Mouse (Mus musculus) hindbrain, postnatal 0 days (tissue): ENCODE data around the gene Pdk2. TPM values are rescaled to one million over a fixed set of nuclear protein-coding genes. Genes with fewer than 3 reads are reported as not detected.

ENCODE experiments used
- ATAC-seq: fragments of 200-750 bp; cut with Nextera tagmentation; 2 replicates; pipeline ENCODE4 v1.8.0; 2017; ENCODE audit warnings: mild to moderate bottlenecking, moderate TSS enrichment, moderate library complexity
- DNase-seq: peaks from one replicate; pipeline ENCODE4 v3.0.0-alpha.2; 2015; ENCODE audit warnings: low spot score
- H3K27ac ChIP-seq: fragments of 300-500 bp; sonication (generic); 2 replicates; pipeline ENCODE4 v1.5.1; 2014; ENCODE audit warnings: mild to moderate bottlenecking
- H3K27me3 ChIP-seq: fragments of 300-500 bp; sonication (generic); 2 replicates; pipeline ENCODE4 v1.6.1; 2014; ENCODE audit warnings: low read length, mixed read lengths; ENCODE audit not compliant: insufficient read depth
- H3K36me3 ChIP-seq: fragments of 300-500 bp; sonication (generic); 2 replicates; pipeline ENCODE4 v1.6.1; 2014; ENCODE audit warnings: low read length, mixed read lengths; ENCODE audit not compliant: insufficient read depth
- H3K4me1 ChIP-seq: fragments of 300-500 bp; sonication (generic); 2 replicates; pipeline ENCODE4 v1.6.1; 2014; ENCODE audit warnings: antibody characterized with exemption, low read length, mixed read lengths; ENCODE audit not compliant: insufficient read depth
- H3K4me2 ChIP-seq: fragments of 300-500 bp; sonication (generic); 2 replicates; pipeline ENCODE4 v1.6.1; 2014; ENCODE audit warnings: low read depth, mild to moderate bottlenecking, low read length, moderate library complexity, mixed read lengths
- H3K4me3 ChIP-seq: fragments of 300-500 bp; sonication (generic); 2 replicates; pipeline ENCODE4 v1.5.1; 2014; ENCODE audit warnings: low read length
- H3K9ac ChIP-seq: fragments of 300-500 bp; sonication (generic); replicated peaks from 2 replicates; pipeline ENCODE4 v1.6.1; 2014; ENCODE audit warnings: mild to moderate bottlenecking, low read length, moderate library complexity, mixed read lengths
- H3K9me3 ChIP-seq: fragments of 300-500 bp; sonication (generic); 2 replicates; pipeline ENCODE4 v1.6.1; 2016; ENCODE audit warnings: low read length, mixed read lengths
- CTCF ChIP-seq: IDR thresholded peaks from 2 replicates; pipeline ENCODE4 v1.5.1; 2016; ENCODE audit warnings: antibody characterized with exemption, control low read depth, low read depth
- WGBS: fragments of 180-500 bp; shearing (Covaris S2); extraction: QIAGEN DNeasy Blood & Tissue Kit; methylation state at CpG from one replicate; pipeline ENCODE4 v1.1.7; 2014; 5-methylcytosine and 5-hydroxymethylcytosine counted together
- polyA plus RNA-seq: library from polyadenylated mRNA; unstranded; fragments of >200 nt; fragmentation: Nextera tagmentation; extraction: Ambion mirVana; gene quantifications from 2 replicates; pipeline ENCODE4 v1.2.1, GENCODE M21; 2015
- total RNA-seq: library from RNA; depleted of rRNA; stranded (reverse); fragments of >200 nt; gene quantifications from 2 replicates; pipeline ENCODE4 v1.2.3, GENCODE M21; 2014; rRNA removed

Gene Pdk2
- total and polyA plus RNA-seq, 2 experiments from 2014 or later, result 25.0 to 49.0 TPM

DNA sequence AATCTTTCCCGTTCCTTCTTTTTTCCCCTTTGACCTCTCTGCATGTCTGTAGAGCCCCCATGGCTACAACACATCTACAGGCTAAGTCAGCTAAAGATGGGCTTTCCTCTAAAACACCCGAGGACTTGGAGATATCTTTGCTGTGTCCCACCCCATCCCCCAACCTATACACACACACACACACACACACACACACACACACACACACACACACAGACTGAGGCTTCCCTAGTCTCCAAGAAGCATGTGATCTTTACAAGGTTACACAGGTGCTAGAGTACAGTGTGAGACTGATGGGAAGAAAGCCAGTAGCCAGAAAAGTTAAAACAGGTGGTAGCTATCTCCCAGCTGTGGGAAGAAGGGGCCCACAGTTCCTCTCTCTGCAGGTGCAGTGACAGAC is 54.7 kb downstream of the Pdk2 start:
- H3K27ac ChIP-seq, result no peak overlapping the region
- ATAC-seq, result no peak
- H3K9ac ChIP-seq, result no peak overlapping the region
- WGBS, result 54% methylated on average over 2 of the region's 2 CpGs
- peaks cover 23% of the 10 kb centered on the region for H3K4me1 ChIP-seq
- H3K4me3 ChIP-seq, result no peak overlapping the region
- no peak overlapping the region for H3K4me2 ChIP-seq
- DNase-seq, result no peak
- H3K36me3 ChIP-seq, result no peaks in the 10 kb centered on the region
- no peak for TF ChIP-seq CTCF
- no peaks in the 10 kb centered on the region for H3K9me3 ChIP-seq
- no peaks in the 10 kb centered on the region for H3K27me3 ChIP-seq

DNA sequence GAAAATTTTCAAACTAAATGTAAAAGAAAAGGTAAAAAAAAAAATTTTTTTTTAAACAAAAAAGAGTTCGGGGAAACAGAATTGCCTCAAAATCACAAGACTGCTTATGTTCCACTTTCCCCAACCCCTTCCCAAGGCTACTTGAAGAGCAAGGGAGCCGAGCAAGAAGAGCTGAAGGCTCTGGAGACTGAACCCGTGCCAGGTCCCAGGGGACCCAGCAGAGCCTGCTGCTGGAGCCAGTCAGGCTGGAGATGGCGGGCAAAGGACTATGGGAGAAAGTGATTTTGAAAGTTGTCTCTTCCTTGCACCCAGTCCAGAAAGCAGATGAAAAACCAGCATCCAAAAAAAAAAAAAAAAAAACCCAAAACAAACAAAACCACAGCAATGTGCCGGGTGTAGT is 55.3 kb downstream of the Pdk2 start:
- ATAC-seq (no peak), DNase-seq (no peak)
- no peak overlapping the region for H3K9ac ChIP-seq
- no peaks in the 10 kb centered on the region for H3K36me3 ChIP-seq
- no peaks in the 10 kb centered on the region for H3K27me3 ChIP-seq
- H3K9me3 ChIP-seq, result no peaks in the 10 kb centered on the region
- no peak overlapping the region for H3K27ac ChIP-seq
- H3K4me1 ChIP-seq, result peaks cover 23% of the 10 kb centered on the region
- no peak for TF ChIP-seq CTCF
- H3K4me3 ChIP-seq, result no peak overlapping the region
- 77% methylated on average over 5 of the region's 5 CpGs for WGBS
- no peak overlapping the region for H3K4me2 ChIP-seq

DNA sequence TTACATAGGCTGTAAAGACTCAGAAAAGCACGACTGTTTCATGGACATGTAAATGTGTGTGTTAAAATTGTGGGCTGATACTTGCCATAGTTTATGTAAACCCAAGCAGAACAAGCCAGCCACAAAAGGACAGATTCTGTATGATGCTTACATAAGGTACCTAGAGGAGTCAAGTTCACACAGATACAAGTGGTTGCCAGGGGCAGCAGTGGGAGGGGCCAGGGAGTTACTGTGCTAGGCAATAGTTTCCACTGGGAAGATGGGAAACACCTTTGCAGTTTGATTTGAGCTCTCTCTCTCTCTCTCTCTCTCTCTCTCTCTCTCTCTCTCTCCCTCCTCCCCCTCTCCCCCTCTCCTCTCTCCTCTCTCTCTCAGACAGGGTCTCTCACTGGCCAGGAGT is 56.0 kb downstream of the Pdk2 start:
- no peak for ATAC-seq
- H3K9me3 ChIP-seq, result no peaks in the 10 kb centered on the region
- no peak overlapping the region for H3K4me2 ChIP-seq
- H3K4me3 ChIP-seq, result no peak overlapping the region
- WGBS, result 45% methylated on average over 1 of the region's 1 CpGs
- TF ChIP-seq CTCF, result no peak
- H3K27ac ChIP-seq, result no peak overlapping the region
- H3K9ac ChIP-seq, result no peak overlapping the region
- H3K36me3 ChIP-seq, result no peaks in the 10 kb centered on the region
- peaks cover 19% of the 10 kb centered on the region for H3K4me1 ChIP-seq
- DNase-seq, result no peak
- no peaks in the 10 kb centered on the region for H3K27me3 ChIP-seq

DNA sequence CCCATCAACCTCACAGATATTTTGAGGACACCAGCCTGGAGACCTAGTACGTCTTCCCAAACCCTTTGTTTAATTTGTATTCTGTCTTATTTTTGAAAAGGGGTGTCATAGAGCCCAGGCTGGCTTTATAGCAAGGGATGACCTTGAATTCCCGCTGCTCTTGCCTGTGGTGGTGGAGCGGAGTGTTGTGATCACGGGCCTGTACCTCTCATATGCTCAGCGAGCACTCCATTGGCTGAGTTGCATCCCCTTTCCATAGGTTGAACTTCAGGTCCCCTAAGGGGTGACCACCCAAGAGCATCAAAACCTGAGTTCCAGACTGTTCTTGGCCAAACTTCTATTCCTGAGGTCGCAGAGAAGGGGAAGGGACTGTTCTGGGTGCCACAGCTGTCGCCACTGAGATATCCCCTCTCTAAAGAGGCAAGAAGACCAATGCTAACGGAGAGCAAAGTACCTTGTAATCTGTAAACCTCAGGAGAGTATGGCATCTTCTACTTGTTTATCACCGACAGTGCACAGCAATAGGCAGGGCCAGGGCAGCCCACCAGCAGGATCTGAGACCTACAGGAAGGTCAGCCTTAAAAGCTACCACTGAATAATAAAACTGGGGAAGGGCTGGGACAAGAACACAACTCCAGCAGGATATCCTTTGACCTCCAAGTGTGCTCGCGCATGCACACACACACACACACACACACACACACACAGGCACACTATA is 61.5 kb downstream of the Pdk2 start:
- H3K27ac ChIP-seq, result peak overlapping the region; percentile 54
- H3K9ac ChIP-seq, result peak overlapping the region; percentile 50; the same call in 1 of the 2 replicates
- peaks cover 7% of the 10 kb centered on the region; the same call in 1 of the 2 replicates for H3K4me1 ChIP-seq
- WGBS, result 73% methylated on average over 11 of the region's 11 CpGs
- no peaks in the 10 kb centered on the region for H3K36me3 ChIP-seq
- no peak; the same call in 1 of the 2 replicates for ATAC-seq
- no peaks in the 10 kb centered on the region for H3K27me3 ChIP-seq
- TF ChIP-seq CTCF, result no peak
- peak overlapping the region; percentile 50 for H3K4me2 ChIP-seq
- DNase-seq, result no peak
- H3K9me3 ChIP-seq, result no peaks in the 10 kb centered on the region
- H3K4me3 ChIP-seq, result peak overlapping the region; percentile 18; the same call in 1 of the 2 replicates

DNA sequence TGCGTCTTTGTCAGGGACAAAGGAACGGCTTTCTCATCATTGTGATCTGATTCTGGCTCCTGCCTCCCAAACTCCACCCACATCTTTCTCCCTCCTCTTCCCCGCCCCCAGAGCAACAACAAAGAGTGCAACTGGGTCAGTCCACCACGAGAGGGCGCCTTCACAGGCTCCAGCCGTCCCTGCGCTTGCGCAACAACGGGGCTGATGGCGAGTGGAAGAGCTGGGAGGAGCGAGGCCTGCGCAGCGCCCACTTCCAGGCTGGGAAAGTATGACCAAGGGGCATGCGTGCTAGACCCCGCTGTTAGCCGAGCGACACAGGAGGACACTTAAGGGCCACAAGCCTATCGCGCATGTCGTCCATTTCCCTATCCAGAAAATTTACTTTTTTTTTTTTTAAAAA is 62.2 kb downstream of the Pdk2 start:
- Histone ChIP-seq H3K4me1 (peaks cover 7% of the 10 kb centered on the region; the same call in 1 of the 2 replicates), H3K27ac (peak overlapping the region; percentile 87), H3K9me3 (no peaks in the 10 kb centered on the region), H3K27me3 (no peaks in the 10 kb centered on the region), H3K9ac (peak overlapping the region; percentile 50), H3K4me2 (peak overlapping the region; percentile 50), H3K4me3 (peak overlapping the region; percentile 18), H3K36me3 (no peaks in the 10 kb centered on the region)
- TF ChIP-seq CTCF, result peak; percentile 99
- DNase-seq, result peak; percentile 98
- WGBS, result under 1% methylated on average over 20 of the region's 20 CpGs
- ATAC-seq, result peak; percentile 96

DNA sequence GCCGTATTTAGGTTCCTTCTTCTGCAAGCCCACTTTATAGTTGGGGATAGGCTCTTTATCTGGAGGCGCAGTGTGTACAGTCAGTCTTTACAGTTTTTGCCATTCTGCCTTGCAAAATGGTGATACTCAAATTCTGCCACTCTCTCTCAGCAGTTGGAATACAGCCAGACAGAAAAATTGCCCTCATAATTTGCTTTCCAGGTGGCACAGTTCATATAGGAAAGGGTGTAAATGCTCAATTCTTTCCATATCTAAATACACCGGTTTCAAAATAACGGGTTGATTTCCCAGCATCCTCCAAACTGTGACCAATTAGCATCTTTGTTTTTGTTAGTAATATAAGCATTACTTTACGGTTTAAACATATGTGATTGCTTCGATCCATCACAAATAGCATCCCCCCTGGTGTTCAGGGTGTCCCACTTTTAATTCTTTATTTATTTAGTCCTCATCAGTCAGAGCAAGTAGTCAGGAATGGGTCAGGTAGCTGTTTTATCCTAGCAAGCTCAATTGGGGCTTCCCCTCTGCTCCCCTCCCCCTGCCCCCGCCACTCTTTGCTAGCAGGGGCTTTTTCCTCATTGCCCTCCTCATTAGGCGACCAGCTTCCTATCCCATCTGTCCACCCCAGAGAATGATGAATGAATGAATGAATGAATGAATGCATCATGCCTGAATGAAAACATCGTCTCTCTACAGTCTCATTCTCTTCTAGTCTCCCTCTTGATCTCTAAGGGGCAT is 62.8 kb downstream of the Pdk2 start:
- H3K27me3 ChIP-seq, result no peaks in the 10 kb centered on the region
- ATAC-seq (peak; percentile 65), DNase-seq (peak; percentile 53)
- H3K27ac ChIP-seq, result peak overlapping the region; percentile 87
- peak overlapping the region; percentile 50 for H3K4me2 ChIP-seq
- no peaks in the 10 kb centered on the region for H3K9me3 ChIP-seq
- TF ChIP-seq CTCF, result no peak
- H3K9ac ChIP-seq, result peak overlapping the region; percentile 50
- H3K4me1 ChIP-seq, result peaks cover 7% of the 10 kb centered on the region; the same call in 1 of the 2 replicates
- H3K4me3 ChIP-seq, result peak overlapping the region; percentile 15
- no peaks in the 10 kb centered on the region for H3K36me3 ChIP-seq
- WGBS, result 33% methylated on average over 9 of the region's 9 CpGs

Other genes starting within 250 kb of the Pdk2 start
- 48.3 and 53.0 TPM in 2 replicates for gene Col1a1, start 105.1 kb downstream of the Pdk2 start, total RNA-seq
- gene Col1a1, start 105.1 kb downstream of the Pdk2 start, polyA plus RNA-seq, result 56.5 and 73.3 TPM in 2 replicates
- gene Hils1, start 73.8 kb downstream of the Pdk2 start, total RNA-seq, result not detected in 2 replicates
- not detected in 2 replicates for gene Hils1, start 73.8 kb downstream of the Pdk2 start, polyA plus RNA-seq
- gene Sgca, start 65.0 kb downstream of the Pdk2 start, total RNA-seq, result 0.36 and 0.52 TPM in 2 replicates
- gene Sgca, start 65.0 kb downstream of the Pdk2 start, polyA plus RNA-seq, result 0.26 and 0.28 TPM in 2 replicates
- 170 and 190 TPM in 2 replicates for gene Ppp1r9b, start 50.3 kb downstream of the Pdk2 start, total RNA-seq
- 18.8 and 19.4 TPM in 2 replicates for gene Ppp1r9b, start 50.3 kb downstream of the Pdk2 start, polyA plus RNA-seq
- gene Samd14, start 31.5 kb downstream of the Pdk2 start, total RNA-seq, result 216 and 223 TPM in 2 replicates
- gene Samd14, start 31.5 kb downstream of the Pdk2 start, polyA plus RNA-seq, result 128 and 137 TPM in 2 replicates
- 55.4 and 68.8 TPM in 2 replicates for gene Itga3, start 35.4 kb upstream of the Pdk2 start, total RNA-seq
- gene Itga3, start 35.4 kb upstream of the Pdk2 start, polyA plus RNA-seq, result 13.2 and 14.4 TPM in 2 replicates
- gene Dlx3, start 78.8 kb upstream of the Pdk2 start, total RNA-seq, result 0.18 and 0.37 TPM in 2 replicates
- gene Dlx3, start 78.8 kb upstream of the Pdk2 start, polyA plus RNA-seq, result 0.23 and 0.28 TPM in 2 replicates
- 0.52 and 0.68 TPM in 2 replicates for gene Dlx4, start 104.9 kb upstream of the Pdk2 start, total RNA-seq
- gene Dlx4, start 104.9 kb upstream of the Pdk2 start, polyA plus RNA-seq, result 0.29 and 0.43 TPM in 2 replicates
- gene Tac4, start 220.2 kb upstream of the Pdk2 start, total RNA-seq, result not detected in 2 replicates
- not detected in 2 replicates for gene Tac4, start 220.2 kb upstream of the Pdk2 start, polyA plus RNA-seq